Mouse (Mus musculus) embryonic facial prominence, embryonic 14.5 days (tissue): ENCODE measurements around the gene Pik3cd. TPM values are rescaled to one million over a fixed set of nuclear protein-coding genes. Genes with fewer than 3 reads are reported as not detected.

ENCODE experiments used
- ATAC-seq: fragments of 200-750 bp; cut with Nextera tagmentation; 2 replicates; pipeline ENCODE4 v1.8.0; 2017; ENCODE audit warnings: low read depth, moderate number of reproducible peaks, moderate TSS enrichment
- DNase-seq: peaks from one replicate; pipeline ENCODE4 v3.0.0-alpha.2; 2015; ENCODE audit warnings: low spot score
- H3K27ac ChIP-seq: fragments of 300-500 bp; sonication (generic); replicated peaks from 2 replicates; pipeline ENCODE4 v1.5.1; 2014; ENCODE audit warnings: low read depth, mild to moderate bottlenecking, low read length, moderate library complexity
- H3K27me3 ChIP-seq: fragments of 300-500 bp; sonication (generic); replicated peaks from 2 replicates; pipeline ENCODE4 v1.6.1; 2014; ENCODE audit warnings: low read length; ENCODE audit not compliant: control insufficient read depth, insufficient read depth
- H3K36me3 ChIP-seq: fragments of 300-500 bp; sonication (generic); 2 replicates; pipeline ENCODE4 v1.6.1; 2014; ENCODE audit warnings: low read length, mixed read lengths; ENCODE audit not compliant: control insufficient read depth, insufficient read depth
- H3K4me1 ChIP-seq: fragments of 300-500 bp; sonication (generic); 2 replicates; pipeline ENCODE4 v1.6.1; 2014; ENCODE audit warnings: antibody characterized with exemption, low read length; ENCODE audit not compliant: control insufficient read depth, insufficient read depth
- H3K4me2 ChIP-seq: fragments of 300-500 bp; sonication (generic); 2 replicates; pipeline ENCODE4 v1.6.1; 2014; ENCODE audit warnings: low read depth, mild to moderate bottlenecking, low read length, moderate library complexity, mixed read lengths
- H3K4me3 ChIP-seq: fragments of 300-500 bp; sonication (generic); 2 replicates; pipeline ENCODE4 v1.5.1; 2014; ENCODE audit warnings: low read depth, mild to moderate bottlenecking, low read length
- H3K9ac ChIP-seq: fragments of 300-500 bp; sonication (generic); 2 replicates; pipeline ENCODE4 v1.6.1; 2014; ENCODE audit warnings: low read depth, mild to moderate bottlenecking, low read length, moderate library complexity, mixed read lengths
- H3K9me3 ChIP-seq: fragments of 300-500 bp; sonication (generic); 2 replicates; pipeline ENCODE4 v1.6.1; 2016; ENCODE audit warnings: low read length; ENCODE audit not compliant: control insufficient read depth
- WGBS: fragments of 180-500 bp; shearing (Covaris S2); extraction: QIAGEN DNeasy Blood & Tissue Kit; methylation state at CpG from one replicate; pipeline ENCODE4 v1.1.7; 2014; 5-methylcytosine and 5-hydroxymethylcytosine counted together
- polyA plus RNA-seq: library from polyadenylated mRNA; unstranded; fragments of >200 nt; fragmentation: Nextera tagmentation; extraction: Ambion mirVana; gene quantifications from 2 replicates; pipeline ENCODE4 v1.2.1, GENCODE M21; 2014

Gene Pik3cd
- polyA plus RNA-seq, 1 experiment from 2014 or later: 6.0 TPM

- DNase-seq (no peak), ATAC-seq (no peak)
- no peak overlapping the region for H3K9ac ChIP-seq
- WGBS: 83% methylated on average over 4 of the region's 4 CpGs
- H3K27ac ChIP-seq: no peak overlapping the region
- H3K9me3 ChIP-seq: no peaks in the 10 kb centered on the region
- H3K4me3 ChIP-seq: no peak overlapping the region
- H3K27me3 ChIP-seq: peaks cover 21% of the 10 kb centered on the region
- H3K4me1 ChIP-seq: peaks cover 7% of the 10 kb centered on the region
- no peaks in the 10 kb centered on the region for H3K36me3 ChIP-seq
- no peak overlapping the region for H3K4me2 ChIP-seq
Measured at GRCm38 (mm10) chr4:149699953-149700352, 2.4 kb downstream of the Pik3cd start.

- H3K27me3 ChIP-seq: peaks cover 21% of the 10 kb centered on the region
- DNase-seq (peak; percentile 60), ATAC-seq (peak; percentile 86)
- H3K4me3 ChIP-seq: peak overlapping the region; percentile 48
- no peak overlapping the region for H3K27ac ChIP-seq
- under 1% methylated on average over 19 of the region's 35 CpGs for WGBS
- H3K4me1 ChIP-seq: peaks cover 7% of the 10 kb centered on the region
- H3K9me3 ChIP-seq: no peaks in the 10 kb centered on the region
- peak overlapping the region; percentile 66 for H3K9ac ChIP-seq
- H3K4me2 ChIP-seq: peak overlapping the region; percentile 76
- no peaks in the 10 kb centered on the region for H3K36me3 ChIP-seq
Measured at GRCm38 (mm10) chr4:149698197-149698821, 4.1 kb downstream of the Pik3cd start.

DNA sequence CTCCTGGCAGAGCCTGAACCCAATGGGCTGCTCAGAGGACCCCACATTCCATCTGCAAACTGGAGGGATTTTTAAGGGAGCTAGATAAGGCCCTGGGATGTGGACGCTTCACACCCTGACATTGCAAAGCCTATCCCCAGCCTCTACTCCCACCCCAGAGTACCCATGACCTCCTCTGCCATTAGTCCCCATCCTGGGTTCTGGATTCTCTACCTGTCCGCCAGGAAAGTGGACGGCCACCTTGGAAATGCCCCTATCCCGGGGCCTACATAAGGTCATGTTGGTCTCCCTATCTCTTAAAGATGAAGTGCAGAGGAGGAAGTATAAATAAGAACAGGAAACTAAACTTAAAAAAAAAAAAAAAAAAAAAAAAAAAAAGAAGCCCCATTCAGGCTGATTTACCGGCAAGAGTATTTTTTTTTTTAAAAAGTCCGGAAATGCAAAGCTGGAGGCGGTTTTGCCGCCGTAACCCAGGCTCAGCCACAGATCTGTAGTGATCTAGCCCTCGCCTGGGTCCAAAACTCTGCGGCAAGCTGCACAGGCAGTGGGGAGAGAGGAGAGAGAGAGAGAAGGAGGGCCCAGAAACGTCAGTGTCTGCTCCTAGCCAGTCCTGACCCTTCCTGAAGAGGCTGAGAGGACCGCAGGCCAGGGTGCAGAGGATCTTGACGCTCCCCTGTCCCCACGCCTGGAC lies 4.7 kb downstream of the Pik3cd start:
- ATAC-seq: peak; percentile 20; the same call in 1 of the 2 replicates
- peak overlapping the region; percentile 48 for H3K4me3 ChIP-seq
- peaks cover 7% of the 10 kb centered on the region for H3K4me1 ChIP-seq
- peak overlapping the region; percentile 76 for H3K4me2 ChIP-seq
- no peaks in the 10 kb centered on the region for H3K36me3 ChIP-seq
- no peak overlapping the region for H3K27ac ChIP-seq
- DNase-seq: no peak
- H3K9ac ChIP-seq: peak overlapping the region; percentile 66
- WGBS: 21% methylated on average over 14 of the region's 15 CpGs
- peaks cover 21% of the 10 kb centered on the region for H3K27me3 ChIP-seq
- H3K9me3 ChIP-seq: no peaks in the 10 kb centered on the region

DNA sequence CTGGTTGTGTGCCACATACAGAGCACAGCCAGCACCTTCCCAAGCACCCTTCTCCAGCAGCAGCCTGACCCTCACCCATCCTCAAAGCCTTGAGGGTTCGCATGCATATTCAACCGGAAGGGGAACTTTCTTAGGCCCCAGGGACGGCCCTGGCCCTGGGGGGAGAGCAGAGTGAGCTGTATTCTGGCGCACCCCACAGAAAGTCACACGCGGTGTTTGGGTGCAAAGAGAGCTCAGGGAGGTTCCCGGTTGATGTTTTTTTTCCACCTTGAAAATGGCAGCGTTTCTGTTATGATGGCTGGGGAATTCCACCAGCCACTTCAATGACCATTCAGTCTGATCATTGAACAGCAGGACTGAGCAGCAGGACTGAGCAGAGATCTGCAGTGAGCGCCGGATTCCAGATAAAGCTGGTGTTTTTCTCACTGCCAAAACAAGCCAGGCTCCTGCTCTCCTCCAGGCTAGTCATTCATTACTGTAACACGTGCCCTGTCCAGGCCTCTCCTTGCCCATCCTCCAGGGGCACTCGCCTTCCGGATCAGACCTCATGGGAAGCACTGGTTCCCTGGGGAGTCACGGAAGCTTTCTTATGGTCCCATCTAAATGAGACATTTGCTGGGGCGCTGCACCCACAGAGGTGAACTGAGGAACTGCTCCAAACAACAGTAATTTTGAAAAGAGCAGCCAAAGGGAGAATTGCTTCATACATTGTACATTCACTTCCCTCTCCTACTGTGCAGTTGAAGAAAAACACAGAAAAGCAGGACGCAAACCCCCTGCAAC lies 6.0 kb downstream of the Pik3cd start:
- Histone ChIP-seq H3K36me3 (no peaks in the 10 kb centered on the region), H3K27ac (no peak overlapping the region), H3K9ac (no peak overlapping the region), H3K4me2 (no peak overlapping the region), H3K4me1 (peaks cover 10% of the 10 kb centered on the region), H3K27me3 (peaks cover 21% of the 10 kb centered on the region), H3K4me3 (no peak overlapping the region), H3K9me3 (no peaks in the 10 kb centered on the region)
- WGBS: 28% methylated on average over 16 of the region's 16 CpGs
- ATAC-seq (no peak), DNase-seq (peak; percentile 26)

- Histone ChIP-seq H3K27ac (no peak overlapping the region), H3K9me3 (no peaks in the 10 kb centered on the region), H3K9ac (no peak overlapping the region), H3K4me1 (peaks cover 11% of the 10 kb centered on the region; the same call in 1 of the 2 replicates), H3K27me3 (no peaks in the 10 kb centered on the region), H3K4me3 (no peak overlapping the region), H3K36me3 (no peaks in the 10 kb centered on the region), H3K4me2 (no peak overlapping the region)
- DNase-seq (peak; percentile 56), ATAC-seq (peak; percentile 22; the same call in 1 of the 2 replicates)
- 32% methylated on average over 8 of the region's 8 CpGs for WGBS
Measured at GRCm38 (mm10) chr4:149691368-149691767, 11.0 kb downstream of the Pik3cd start.

- no peak overlapping the region for H3K4me3 ChIP-seq
- H3K36me3 ChIP-seq: no peaks in the 10 kb centered on the region
- no peak overlapping the region for H3K4me2 ChIP-seq
- no peaks in the 10 kb centered on the region for H3K27me3 ChIP-seq
- H3K9ac ChIP-seq: no peak overlapping the region
- no peak overlapping the region for H3K27ac ChIP-seq
- no peak for ATAC-seq
- 83% methylated on average over 8 of the region's 8 CpGs for WGBS
- no peaks in the 10 kb centered on the region for H3K9me3 ChIP-seq
- no peak for DNase-seq
- H3K4me1 ChIP-seq: 0 out of 2 replicates have a peak, but pooled peaks cover 9% of the 10 kb centered on the region
Measured at GRCm38 (mm10) chr4:149690828-149691280, 11.5 kb downstream of the Pik3cd start.

- Histone ChIP-seq H3K4me3 (no peak overlapping the region), H3K27ac (no peak overlapping the region), H3K27me3 (no peaks in the 10 kb centered on the region), H3K9ac (no peak overlapping the region), H3K36me3 (no peaks in the 10 kb centered on the region), H3K4me2 (no peak overlapping the region), H3K4me1 (0 out of 2 replicates have a peak, but pooled peaks cover 9% of the 10 kb centered on the region), H3K9me3 (no peaks in the 10 kb centered on the region)
- 79% methylated on average over 12 of the region's 12 CpGs for WGBS
- no peak for DNase-seq
- no peak for ATAC-seq
Measured at GRCm38 (mm10) chr4:149689822-149690700, 12.3 kb downstream of the Pik3cd start.

- no peaks in the 10 kb centered on the region for H3K27me3 ChIP-seq
- WGBS: 78% methylated on average over 14 of the region's 14 CpGs
- H3K4me1 ChIP-seq: 0 out of 2 replicates have a peak, but pooled peaks cover 9% of the 10 kb centered on the region
- H3K27ac ChIP-seq: no peak overlapping the region
- no peaks in the 10 kb centered on the region for H3K9me3 ChIP-seq
- H3K4me3 ChIP-seq: no peak overlapping the region
- H3K4me2 ChIP-seq: no peak overlapping the region
- DNase-seq (no peak), ATAC-seq (no peak)
- H3K36me3 ChIP-seq: no peaks in the 10 kb centered on the region
- no peak overlapping the region for H3K9ac ChIP-seq
Measured at GRCm38 (mm10) chr4:149688861-149689260, 13.5 kb downstream of the Pik3cd start.
